Mouse (Mus musculus) kidney, adult 2 months (tissue): Measurements from ENCODE around the gene Olfr1130.
"Not testable (repeated sequence)": the region's sequence is repeated elsewhere in the genome, so short reads cannot be mapped to it uniquely, and the experiment has no call there.

ENCODE experiments used
- CTCF ChIP-seq: fragments of 200-500 bp; conservative IDR thresholded peaks from 2 replicates; pipeline ENCODE4 v1.5.1; 2011; ENCODE audit warnings: low read depth, mild to moderate bottlenecking, control low read depth, low read length, moderate library complexity, mixed read lengths; ENCODE audit not compliant: insufficient read depth, insufficient read length
- POLR2A ChIP-seq: fragments of 200-500 bp; IDR thresholded peaks from one replicate; pipeline ENCODE4 v1.6.1; 2011; ENCODE audit warnings: low read depth, low read length, control low read depth

DNA sequence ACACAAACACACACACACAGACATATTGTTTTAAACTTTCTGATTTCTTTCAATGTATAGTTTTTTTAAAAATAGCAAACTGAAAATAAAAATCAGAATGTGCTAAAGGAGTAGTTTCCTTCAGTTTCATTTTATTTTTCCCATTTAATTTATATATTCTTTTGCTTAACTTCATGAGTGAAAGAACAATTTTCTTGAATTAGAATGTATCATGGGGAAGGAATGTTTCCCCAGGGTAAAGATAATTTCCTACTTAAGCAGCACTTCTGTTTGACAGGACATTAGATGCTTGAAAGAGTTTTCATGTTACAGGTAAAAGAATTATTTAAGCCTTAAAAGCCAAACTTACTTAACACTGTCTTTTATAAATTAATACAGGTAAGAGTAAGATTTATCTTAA is at the start of gene Olfr1130:
- TF ChIP-seq POLR2A, CTCF: not testable (repeated sequence)
